Mouse (Mus musculus): Measurements from ENCODE around the gene Mgat5b.

GRCm38 (mm10) chr11:117003503-117003902 lies 84.8 kb downstream of the Mgat5b start:
- no peak for TF ChIP-seq CTCF (IDR thresholded peaks at IDR 0.05; ENCODE audit: borderline replicate concordance, insufficient read depth, low read depth, low read length)
- no peak for TF ChIP-seq POLR2A (IDR thresholded peaks at IDR 0.05; ENCODE audit: borderline replicate concordance, insufficient read depth, low read length)

Data from cerebellum, adult 2 months (tissue).